Mouse (Mus musculus) urinary bladder, adult 2 months (tissue): ENCODE data around the gene Slc29a3. TPM values are rescaled to one million over a fixed set of nuclear protein-coding genes. Genes with fewer than 3 reads are reported as not detected.

Source experiments
- DNase-seq: peaks from one replicate; pipeline ENCODE4 v3.0.0; 2022; ENCODE audit warnings: low spot score
- polyA plus RNA-seq: library from polyadenylated mRNA; depleted of rRNA; stranded (reverse); fragments of >200 nt; gene quantifications from 2 replicates; pipeline ENCODE4 v1.2.3, GENCODE M21; 2012; rRNA removed

Slc29a3 gene
- polyA plus RNA-seq = 5.5 and 7.8 TPM in 2 replicates

DNA sequence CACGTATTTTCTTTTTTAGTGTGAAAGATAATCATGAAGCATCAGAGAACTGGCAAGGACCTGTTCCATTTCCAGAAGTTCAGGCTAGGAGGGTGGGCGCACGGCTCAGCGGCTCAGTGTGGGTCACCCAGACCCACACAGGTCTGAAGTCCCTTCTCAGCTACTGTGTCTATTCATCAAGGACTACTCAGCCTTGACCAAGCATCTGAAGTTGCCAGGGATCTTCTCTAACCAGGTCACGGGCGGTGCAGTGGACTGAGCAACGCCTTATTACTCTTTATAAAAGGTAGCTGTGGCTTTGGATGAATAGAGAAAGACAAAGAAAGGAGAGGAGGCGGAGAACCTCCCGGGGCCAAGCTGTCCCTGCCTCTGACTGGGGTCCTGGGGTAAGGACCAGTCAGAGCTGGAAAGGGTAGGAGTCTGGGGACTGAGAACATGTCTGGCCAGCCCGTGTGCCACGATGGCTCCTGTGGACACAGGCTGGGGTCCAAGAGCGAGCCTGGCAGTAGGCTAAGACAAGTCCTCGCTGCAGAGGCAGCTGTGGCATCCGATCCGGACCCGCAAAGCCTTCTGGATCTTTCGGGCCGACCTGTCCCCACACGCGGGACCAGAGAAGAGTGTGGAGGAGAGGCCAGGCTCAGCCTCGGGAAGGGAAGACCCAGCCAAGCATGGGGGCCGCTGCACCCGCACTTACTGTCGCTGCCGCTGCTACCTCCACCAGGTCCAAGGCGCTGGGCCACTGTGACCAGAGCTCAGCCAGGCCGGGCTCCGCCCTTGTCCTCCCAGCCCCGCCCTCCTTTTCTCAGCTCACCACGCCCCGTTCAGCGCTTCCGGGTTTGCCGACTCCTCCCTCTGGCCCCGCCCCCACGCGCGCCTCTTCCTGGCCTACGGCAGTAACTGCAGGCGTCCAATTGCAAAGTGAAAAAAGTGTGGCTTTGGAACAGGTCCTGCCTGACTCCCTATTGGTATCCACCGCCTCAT is at the start of gene Slc29a3:
Gene Slc29a3 (minus strand): TSS at position 755 of the 981 bp plus-strand sequence.
- DNase-seq = peak; percentile 94

DNA sequence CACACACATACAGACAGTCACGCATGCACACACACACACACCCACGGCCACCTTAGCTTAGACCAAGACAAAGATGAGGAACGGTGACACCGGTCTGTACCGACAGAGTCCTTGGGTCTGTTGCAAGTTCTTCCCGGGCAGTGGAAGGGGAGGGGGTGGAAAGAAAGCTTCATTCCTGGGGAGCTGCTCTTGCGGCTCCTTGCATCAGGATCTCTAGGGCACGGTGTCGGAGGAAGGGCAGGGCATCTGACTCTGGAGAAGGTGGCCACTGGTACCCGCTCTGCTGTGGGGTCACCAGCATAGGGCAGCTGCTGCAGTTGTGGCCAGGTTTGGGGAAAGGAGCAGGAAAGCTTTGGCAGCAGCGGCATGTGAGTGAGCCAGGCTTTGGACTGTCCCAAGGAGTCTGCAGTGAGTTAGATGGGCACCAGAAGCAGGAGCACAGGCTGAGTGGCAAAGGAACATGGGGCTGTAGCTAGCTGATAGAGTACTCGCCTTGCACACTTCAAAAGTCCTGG is 49.4 kb upstream of the Slc29a3 start:
- DNase-seq = no peak

DNA sequence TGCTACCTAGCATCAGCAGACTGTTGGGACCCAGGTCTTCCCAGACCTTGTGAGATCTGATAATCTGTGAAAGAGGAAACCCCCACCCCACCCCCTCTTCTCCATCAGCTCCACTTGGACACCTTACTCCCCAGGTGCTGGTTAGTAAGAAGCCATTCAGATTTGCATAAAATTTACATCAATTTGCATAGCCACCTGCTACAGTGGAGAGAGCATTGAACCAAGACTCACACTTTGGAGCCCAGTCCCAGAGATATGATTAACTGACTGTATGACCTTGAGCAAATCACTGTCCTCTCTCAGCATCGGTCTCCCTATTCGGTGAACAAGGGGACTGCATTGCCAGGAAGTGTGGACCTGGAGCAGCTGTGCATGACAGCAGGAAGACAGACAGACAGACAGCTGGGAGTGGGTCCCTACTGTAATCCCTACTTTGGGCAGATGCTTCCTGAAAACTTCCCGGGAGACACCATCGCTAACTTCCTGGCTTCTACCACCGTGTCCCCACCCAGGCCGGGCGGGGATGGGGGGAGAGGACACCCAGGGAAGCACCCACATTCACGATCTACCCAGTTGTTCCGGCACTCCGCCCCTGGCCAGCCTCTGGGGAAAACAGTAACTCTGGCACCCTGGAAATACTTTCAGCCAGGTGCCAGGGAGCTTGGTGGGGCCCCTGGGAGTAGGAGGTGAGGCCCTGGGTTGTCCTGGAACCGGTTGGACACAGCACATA is 48.7 kb upstream of the Slc29a3 start:
- DNase-seq = no peak

DNA sequence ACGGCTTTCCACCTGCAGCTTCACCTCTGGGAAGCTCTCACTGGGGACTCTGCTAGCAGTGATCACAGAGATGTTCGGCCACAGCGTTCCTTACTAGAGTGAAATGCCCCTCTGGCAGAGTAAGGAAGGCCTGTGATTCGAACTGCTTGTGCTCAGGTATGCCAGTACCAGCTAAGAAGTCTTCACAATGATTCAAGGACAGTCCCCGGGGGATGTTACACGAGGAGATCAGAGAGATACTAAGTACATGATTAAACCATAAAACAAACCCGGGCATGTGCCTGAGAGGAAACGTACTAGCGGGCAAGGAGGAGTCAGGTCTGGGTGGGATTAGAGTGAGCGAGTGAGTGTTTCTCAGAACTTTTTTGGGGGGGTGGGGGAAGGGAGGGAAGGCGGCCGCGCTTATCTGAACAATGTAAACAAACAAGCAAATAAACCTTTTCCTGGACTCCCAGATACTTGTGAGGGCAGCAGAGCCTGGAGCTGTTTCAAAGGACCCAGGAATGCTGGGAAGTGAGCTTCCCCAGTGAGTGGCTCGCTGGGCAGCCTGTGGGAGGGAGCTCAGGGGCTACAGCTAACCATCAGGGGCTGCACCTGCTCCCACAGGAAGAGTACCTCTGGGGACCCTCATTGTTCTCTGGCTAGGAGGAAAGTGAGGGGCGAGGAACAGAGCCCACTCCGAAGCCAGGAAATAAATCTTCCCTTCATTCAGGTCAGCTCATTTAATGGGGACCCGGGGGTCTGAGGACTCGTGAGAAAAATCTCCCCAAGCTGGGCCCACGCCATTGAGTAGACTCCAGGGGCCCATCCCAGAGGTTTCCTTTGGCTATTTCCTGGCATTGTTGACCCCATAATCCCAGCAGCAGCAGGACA is 47.9 kb upstream of the Slc29a3 start:
- DNase-seq = no peak

DNA sequence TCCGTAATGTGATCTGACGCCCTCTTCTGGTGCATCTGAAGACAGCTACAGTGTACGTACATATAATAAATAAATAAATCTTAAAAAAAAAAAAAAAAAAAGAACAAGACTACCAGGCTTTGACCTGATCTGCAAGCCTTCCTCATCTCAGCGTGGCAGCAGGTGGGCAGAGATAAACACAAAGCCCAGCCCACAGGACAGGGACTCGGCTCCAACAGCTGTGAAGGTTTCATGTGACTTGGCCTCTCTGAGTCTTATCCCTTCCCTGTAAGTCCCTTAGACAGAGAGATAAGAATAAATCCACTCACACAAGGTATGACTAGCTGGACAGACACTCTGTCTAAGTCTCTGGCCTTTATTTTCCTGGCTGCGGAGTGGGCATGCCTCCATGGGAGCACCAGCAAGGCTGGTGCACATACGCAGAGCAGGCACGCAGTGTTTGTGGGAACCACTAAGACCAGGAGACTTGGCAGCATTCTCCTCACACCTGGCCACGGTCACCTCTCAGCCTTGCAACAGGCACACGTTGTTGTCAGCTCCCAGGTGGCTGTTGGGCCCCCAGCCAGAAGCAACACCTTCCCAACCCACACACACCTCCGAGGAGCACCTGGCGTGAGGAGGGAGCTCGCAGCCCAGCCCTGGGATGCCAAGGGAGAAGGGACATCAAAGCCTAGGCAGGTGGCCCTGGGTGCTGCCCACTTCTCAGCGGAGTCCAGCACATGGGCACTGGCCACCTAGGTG is 45.3 kb upstream of the Slc29a3 start:
- DNase-seq = no peak

DNA sequence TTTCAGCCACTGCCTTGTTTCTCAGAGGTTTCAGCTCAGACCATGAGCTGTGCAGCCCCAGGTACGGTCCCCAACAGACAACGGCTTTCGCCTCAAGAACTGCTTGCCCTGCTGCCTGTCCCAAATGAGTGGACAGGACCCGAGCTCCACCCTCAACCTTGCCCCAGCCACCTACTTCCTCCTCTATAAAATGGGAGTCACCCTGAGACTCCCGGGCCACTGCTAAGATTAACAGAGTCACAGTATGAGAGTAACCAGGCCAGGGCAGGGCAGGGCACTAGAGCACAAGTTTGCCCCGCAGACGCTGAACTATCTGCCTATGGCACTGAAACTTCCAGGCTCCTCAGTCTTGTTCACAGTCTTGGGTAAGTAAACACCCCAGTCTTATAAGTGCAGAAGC is 43.9 kb upstream of the Slc29a3 start:
- no peak for DNase-seq

DNA sequence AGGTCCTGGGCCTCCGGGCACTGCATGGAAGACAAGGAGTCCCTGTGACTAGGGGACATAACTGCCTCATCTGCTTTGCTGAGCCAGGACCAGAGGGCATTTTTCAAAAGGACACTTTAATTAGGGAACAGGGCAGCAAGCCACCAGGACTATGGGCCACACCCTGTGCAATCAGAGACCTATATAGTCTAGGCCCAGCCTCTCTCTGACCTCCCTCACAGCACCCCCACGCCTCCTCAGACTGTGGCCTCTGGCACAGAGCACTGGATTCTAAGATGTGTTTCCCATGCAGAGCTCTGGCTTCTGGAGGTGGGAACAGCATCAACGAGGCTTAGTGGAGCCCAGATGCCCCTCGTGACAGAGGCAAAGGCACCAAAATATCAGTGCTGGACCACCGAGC is 43.4 kb upstream of the Slc29a3 start:
- no peak for DNase-seq

DNA sequence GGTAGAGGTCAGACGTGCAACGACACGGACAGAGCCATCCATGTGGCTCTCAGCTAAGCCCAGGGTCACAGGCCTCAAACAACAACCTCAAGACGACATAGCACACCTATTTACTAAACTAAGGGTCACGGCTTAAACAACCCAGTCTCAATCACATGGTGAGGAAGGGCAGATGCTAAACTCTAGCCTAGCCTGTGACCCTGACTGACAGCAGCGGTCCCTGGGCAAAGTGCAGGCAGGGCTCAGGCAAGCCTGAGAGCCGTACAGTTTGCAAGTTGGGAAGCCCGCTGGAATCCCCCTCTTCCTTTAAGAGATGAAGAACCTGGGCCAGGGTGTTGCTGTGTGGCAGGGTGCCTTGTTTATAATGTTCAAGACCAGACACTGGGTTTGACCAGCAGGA is 42.2 kb upstream of the Slc29a3 start:
- no peak for DNase-seq

DNA sequence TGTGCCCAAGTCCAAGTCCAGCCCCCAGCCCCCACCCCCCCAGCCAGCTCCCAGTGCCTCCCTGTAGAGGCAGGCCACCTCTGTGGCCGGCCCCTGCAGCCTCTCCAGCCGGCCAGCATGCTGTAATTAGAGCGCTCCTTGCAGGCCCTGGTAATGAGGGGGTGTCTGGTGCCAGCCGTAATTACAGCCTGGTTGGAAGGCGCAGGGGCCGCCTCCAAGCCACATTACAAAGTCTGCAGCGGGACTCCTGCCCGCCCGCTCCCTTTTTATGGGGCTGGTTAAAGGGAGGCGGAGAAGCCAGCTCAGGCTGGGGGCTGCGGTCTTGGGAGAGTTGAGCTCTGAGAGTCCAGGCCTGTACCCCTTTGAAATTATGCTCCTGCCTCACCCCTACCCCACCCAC is 41.8 kb upstream of the Slc29a3 start:
- no peak for DNase-seq

DNA sequence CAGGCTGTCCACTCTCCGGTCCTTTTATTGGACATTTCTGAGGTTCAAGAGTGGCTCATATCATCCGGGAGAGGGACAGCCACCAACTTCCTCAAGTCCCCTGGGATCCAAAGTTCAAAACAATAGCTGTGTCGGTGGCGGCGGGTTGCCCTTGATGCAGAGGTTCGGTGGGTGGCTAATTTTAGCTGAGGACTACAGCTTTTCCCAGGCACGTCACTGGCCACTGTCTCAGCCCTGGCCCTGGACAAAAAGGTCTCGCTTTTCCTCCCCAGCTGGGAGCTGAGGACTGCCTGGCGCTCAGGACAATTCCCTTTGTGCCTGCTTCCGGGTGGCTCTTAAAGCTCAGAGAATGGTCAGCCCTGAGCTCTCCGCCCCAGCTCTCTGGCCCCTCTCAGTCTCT is 40.2 kb upstream of the Slc29a3 start:
- no peak for DNase-seq

DNA sequence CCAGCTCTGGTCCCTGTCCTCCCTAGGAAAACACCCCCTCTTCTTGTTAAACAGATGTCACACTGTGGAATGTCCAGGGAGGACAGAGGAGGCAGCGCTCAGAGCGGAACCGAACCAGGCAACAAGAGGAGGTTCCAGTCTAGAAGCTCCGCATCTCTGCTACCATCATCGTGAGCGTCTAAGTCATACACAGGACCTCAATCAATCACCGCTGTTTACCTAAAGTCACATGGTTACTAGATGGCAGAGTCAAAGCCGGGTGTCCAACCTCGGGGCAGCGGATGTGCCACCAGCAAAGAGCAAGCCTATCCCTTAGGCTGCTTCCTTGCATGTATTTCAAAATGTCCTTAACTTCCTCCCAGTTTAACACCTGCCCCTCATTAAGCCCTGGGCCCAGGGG is 39.8 kb upstream of the Slc29a3 start:
- no peak for DNase-seq

DNA sequence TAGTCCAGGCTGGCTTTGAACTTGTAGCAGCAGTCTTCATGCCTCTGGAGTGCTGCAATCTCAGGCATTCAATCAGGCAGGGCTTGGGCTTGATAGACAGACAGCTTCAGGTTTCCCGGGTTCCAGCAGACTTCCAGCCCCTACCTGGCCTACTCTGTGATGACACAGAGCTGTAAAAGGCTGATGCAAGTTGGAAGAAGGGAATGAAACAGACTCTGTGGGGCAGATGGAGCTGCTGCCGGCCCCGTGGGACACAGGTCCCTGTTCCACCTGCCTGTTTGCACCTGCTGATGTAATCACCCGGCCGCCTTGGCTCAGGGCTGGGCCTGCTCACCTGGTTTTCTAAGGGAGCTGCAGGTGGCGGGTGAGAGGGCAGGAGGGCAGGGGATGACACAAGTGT is 38.3 kb upstream of the Slc29a3 start:
- DNase-seq = no peak

DNA sequence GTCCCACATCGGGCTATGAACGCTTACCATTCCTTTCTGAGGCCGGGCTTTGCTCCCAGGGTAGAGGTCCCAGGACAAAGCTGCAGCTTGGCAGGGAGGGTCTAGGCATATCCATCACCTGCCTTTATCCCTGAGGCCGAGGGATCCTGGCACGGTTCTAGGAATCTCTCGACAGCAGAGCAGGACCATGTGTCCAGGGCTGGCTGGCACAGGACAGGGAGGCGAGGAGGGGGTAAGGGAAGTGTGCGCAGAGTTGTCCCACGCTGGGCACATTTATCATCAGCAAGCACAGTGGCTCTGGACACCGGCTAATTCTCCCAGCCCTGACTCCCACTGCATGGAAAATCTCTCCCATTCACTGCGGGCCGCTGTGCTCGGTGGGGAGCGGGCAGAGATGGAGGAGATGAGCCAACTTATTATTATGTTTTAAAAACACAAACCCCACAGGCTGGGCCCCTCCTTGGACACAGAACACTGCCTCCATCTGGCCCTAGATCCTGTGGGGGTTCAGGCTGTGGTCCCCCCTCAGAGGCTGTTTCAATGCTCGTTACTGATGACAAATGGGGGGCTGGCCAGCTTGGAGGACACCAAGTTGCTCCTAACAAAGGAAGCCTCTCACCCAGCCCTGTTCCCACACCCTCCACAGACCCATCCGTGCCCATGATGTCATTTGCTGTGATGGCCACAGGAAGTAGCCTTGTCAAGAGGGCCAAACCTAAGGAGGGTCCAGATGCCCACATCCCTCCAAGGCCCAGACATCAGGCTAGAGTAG is 34.9 kb upstream of the Slc29a3 start:
- DNase-seq = no peak

DNA sequence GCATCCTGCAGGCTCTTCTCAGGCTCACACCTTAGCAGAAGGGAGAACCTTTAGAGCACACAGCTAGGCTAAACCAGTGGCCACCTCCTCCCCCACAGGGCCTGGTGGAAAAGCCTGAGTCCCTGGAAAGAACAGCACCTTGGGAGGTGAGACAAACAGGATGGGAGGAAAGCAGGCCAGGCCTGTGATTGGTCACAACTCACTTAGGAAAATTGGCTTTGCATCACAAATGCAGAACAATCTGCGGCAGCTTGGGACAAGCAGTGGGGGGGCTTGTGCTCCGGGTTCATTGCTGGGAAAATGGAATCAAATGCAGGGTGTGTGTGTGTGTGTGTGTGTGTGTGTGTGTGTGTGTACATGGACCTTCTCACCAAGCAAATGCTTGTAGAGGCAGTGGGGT is 31.0 kb upstream of the Slc29a3 start:
- no peak for DNase-seq

DNA sequence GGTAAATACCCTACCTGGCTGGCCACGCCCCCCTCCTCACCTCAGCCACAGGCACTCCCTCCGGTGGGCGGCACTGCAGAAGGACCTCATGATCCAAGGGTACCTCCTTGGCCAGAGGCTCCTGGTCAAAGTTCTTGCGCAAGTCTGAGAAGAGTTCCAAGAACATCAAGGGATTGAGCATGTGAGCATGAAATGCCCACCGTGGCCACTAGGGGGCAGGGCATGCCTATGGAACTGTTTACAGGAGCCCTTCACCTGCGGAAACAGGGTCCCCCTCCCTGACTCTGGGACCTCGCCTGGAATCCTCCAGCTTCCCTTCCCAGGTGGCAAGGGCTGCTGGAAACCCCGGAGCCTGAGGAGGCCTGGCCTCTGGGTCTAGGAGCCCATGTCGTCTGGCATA is 27.0 kb upstream of the Slc29a3 start:
- peak; percentile 74 for DNase-seq

DNA sequence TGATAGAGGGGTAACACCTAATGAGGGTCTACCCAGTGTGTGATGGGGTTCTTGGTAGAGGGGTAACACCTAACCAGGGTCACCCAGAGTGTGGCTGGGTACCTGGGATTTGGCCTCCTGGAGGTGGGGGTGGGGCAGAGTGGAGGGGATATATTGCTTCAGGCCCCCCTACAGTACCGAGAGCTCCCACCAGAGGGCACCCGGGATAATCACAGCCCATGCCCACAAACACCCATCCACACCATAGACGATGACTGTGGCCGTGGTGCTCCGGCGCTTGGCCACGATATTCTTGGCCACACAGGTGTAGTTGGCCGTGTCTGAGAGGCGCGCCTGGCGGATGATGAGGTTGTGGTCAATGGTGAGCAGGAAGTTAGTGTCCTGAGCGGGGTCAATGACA is 25.9 kb upstream of the Slc29a3 start:
- DNase-seq = no peak

DNA sequence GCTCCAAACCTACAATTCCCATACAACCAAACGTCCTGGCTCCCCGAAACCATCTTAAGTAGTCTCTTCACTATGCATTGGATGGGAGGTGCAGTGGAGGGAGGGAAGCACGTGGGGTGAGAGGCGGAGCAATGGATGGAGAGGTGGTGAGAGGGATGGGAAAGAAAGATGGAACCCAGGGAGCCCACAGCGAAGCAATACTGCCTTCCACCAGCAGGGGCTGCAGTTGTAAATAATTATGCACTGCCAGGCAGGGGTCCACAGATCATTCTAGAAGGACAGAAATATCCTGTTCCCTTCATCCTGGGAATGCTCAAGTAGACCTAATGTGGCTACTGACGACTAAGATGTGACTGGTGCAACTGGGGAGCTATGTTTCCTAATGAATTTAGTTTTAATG is 22.9 kb upstream of the Slc29a3 start:
- DNase-seq = no peak

DNA sequence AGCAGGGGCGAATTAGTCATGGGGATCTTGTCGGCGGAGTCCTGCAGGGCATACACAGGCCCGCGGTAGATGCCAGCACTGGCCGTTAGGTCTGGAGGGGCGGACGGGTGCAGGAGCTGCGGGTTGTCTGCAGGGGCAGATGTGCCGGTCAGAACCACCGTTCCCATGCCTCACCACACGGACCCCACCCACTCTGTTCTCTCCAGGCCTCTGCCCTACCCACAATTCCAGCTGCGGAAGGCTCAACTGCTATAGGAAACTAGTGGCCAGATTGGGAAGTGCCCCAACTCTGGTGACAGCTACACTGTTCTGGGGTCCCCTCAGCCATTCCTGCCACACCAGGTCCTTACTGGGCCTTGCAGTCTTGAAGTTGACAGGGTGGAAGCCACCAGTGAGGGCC is 22.0 kb upstream of the Slc29a3 start:
- DNase-seq = no peak

DNA sequence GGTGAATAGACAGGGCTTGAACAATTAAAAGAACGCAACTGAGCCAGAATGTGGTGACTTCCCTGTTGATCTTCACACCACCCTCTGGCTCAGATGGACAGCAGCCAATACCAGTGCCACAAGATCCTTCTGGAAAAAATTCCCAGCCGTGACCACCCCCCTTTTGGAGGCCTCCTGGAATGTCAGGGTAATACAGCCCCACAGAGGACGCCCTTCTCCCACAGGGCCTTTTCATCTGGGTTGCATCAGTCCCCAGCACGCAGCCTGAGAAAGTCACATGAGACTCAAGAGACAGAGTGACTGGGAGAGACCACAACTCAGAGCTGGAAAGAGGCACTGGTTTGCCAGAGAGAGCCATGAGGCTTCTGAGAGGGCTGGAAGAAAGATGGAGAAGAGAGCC is 18.3 kb upstream of the Slc29a3 start:
- DNase-seq = no peak

DNA sequence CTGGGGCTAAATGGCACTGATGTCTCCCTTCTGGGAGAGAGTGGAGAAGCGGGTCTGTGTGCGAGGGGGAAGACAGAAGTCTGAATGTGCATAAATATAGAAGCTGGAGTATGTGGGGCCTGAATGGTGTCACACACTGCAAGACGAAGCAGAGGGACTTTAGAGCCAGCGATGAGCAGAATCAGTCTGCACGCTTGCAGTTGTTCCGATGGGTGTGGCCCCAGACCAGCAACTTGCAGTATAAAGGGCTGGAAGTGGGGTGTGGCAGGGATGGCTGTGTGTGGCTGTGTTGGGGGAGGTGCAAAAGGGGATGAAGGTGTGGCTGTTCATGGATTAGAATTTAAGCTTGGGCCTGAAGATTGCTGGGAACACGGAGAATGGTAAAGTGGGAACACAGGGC is 16.0 kb upstream of the Slc29a3 start:
- no peak for DNase-seq
